Mouse (Mus musculus) liver, adult (tissue): ENCODE results near the gene Lrrc8c.

Experiments
- GATA4 ChIP-seq: IDR thresholded peaks from 2 replicates; pipeline ENCODE4 v1.6.1; 2014; ENCODE audit warnings: mild to moderate bottlenecking, low read length; ENCODE audit not compliant: insufficient replicate concordance

The Lrrc8c gene

DNA sequence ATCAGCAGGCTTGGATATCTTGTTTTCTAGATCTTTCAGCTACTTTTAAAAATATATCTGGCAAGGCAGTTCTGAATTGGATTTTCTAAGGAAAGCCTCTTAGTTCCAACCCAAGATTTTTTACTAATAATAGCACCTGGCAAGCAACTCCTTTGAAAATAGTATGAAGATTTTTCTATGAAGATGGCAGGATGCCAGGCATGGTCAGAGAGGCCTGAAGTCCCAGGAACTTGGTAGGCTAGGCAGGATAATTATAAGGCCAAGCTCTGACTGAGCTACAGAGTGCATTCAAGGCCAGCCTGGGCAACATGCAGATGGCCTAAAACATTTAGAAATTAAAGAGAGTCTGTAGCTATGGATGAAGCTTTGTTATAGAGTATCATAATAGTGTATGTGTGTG, 42.7 kb downstream of the Lrrc8c start:
- no peak for TF ChIP-seq GATA4

DNA sequence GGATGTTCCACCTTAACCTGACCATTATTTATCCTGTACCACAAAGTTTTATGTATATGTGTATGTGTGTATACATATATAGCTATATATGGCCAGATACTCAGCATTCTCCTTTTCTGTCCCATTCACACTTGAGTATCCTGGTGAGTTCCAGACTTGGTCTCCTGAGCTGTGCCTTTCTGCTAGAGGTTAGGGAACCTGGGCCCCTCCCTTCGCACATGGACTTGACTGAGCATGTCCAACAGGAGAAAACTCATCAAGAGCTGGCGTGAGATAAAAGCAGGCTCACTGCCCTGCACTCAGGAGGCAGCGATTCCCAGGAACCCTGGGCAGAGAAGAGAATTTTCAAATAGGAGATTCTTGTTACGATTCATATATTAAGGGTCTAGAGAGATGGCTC, 45.6 kb downstream of the Lrrc8c start:
- no peak for TF ChIP-seq GATA4

DNA sequence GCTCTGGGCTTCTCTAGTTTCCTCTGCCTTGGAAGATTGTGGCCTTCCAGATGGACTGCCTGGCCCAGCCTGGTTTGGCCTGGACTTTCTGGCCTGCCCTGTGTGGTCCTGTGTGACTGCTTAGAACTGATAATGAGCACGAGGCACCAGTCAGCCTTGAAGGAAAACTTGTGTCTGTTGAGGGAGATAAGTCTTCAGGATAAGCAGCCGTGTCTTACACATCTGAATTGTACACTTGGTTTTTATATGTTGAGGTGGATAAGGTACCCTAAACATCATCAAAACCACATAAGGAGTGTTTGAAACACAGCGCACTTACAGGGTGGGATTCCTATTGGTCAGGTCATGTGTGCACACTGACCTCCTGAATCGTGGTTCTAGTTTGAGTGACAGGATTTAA, 46.6 kb downstream of the Lrrc8c start:
- no peak for TF ChIP-seq GATA4

DNA sequence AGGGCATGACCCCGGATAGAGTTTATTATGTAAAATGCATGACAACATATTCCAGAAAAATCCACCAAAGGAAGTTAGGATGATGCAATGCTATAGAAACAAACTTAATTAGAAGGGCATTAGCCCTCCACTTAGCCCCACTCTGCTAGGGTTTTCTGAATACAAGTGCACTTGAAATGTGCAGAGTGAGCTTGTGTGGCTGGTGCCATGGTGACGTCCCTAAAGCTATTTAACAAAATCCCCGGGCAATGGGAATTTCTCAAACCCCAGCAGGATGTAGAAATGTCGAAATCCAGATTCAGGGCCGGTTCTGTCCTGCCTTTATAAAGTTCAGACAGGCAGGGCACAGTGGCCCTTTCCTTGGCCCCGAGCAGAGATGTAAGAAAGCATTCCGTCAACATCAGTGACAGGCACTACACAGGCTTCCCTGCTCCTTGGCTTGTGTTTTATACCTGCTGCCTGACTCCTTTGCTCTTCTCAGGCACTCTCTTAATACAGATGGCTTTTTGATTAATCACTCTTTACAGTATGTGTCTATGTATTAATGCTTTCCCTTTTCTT, 47.7 kb downstream of the Lrrc8c start:
- no peak for TF ChIP-seq GATA4

DNA sequence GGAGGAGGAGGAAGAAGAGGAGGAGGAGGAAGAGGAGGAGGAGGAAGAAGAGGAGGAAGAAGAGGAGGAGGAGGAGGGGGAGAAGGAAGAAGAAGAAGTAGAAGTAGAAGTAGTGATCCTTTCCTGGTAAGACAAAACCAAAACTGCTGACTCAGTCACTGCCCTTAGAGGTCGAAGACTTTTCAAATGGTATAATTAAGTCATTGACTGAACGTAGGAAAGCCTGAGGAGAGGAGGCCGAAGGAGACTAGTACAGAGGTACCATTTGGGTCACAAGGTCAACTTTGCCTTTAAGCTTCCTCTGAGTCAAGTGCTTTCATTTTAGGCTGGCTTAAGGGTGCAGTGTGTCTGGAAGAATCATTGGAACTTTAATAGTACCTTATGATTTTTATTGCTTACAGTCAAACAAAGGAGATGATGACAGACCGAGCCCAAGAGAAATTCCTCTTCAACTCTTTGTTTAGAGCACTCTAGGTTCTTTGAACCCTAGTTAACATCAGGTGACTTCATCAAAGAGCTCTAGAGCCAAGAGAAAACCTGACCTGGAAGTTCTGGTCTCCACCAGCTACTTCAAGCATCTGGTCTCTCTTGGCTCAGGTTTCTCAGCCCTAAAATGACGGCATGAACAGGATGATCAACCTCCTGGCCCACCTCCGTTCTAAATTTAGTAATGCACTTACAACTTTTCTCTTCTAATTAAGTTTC, 49.0 kb downstream of the Lrrc8c start:
- no peak for TF ChIP-seq GATA4

DNA sequence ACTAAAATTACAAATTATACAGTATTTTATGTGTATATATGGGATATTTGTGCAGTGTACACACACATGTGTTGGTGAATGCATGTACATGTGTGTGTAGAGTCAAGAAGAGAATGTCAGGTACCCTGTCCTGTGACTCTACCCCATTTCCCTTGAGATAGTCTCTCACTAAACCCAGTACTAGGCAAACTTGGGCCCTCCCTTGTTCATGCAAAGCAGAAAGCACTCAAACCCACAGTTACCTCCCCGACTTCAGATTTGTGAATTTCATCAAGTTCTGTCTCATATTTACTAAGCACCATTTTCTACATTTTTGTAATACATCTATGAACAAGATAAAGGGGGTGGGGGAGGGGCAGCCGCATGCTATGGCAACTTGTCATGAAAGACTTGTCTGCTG, 50.0 kb downstream of the Lrrc8c start:
- no peak for TF ChIP-seq GATA4

DNA sequence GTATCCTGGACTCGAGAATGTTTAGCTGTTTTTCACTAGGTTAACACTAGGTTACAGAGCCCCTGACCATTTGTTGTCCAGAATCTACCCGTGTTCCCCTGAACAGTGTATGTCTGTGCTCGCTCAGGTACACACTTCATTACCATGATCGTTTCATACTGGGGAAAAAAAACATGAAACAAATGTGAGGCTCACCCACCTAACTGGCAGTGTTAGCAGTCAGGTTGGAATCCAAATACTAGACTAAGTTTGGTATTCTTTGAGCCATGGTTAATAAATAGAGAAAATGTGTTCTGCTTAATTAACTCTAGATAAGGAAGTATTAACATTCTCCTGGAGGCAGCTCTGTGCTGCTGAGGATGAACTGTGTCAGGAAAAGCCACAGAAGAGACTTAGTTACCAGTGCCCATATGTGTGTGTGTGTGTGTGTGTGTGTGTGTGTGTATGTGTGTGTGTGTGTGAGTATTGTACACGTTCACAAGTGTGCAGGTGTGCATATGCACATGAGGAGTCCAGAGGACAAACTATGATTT, 53.0 kb downstream of the Lrrc8c start:
- no peak for TF ChIP-seq GATA4

DNA sequence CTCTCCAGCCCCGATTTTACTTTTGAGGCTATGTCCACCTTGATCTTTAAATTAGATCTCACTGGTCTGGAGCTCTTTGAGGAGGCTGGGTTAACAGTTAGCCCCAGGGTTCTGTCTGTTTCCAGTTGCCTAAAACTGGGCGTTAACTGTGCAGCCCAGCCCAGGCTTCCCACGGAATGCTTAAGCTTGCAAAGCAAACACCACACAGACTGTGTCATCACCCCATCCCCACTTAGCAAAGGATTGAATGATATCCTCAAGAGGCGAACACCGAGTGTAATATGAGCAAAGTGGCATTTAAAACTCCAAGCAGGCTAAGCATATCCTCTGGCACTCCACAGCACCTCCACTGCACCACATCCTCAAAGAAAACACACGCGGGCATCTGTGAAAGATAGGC, 53.7 kb downstream of the Lrrc8c start:
- no peak for TF ChIP-seq GATA4

DNA sequence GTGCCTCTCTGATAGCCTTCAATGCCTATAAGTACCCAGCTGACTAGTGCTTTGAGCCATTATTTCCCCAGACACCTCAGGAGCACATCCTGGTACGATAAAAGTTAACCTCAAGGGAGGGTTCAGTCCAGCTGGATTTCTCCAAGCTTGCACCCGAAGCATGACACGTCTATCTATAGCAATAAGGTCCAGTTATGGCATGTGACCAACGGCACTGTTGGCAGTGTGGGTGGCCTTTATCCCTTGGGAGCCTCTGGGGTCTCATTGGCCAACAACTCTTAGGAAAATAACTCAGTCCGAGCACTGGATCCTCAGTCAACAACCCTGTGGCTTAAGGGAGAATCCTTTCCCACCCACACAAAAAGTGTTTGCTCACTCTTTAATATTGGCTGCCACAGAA, 55.6 kb downstream of the Lrrc8c start:
- no peak for TF ChIP-seq GATA4

DNA sequence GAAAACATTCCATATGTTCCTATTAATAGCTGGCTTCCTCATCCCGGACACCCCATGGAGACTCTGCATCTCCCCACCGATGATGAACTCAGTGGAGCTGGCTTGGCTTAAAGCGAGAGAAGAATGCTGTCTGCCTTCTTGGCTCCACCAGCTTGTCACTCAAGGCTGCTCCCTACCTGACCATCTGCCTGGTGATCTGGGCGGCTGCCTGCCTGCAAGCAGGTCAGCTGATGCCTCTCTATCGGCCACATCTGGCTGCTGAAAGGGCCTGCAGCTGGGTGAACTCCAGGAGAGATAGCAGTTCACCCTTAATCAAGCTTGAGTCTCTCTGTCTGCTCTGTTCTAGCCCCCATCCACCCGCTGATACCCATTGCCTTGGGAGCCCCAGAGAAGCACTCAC, 56.7 kb downstream of the Lrrc8c start:
- TF ChIP-seq GATA4, result no peak

DNA sequence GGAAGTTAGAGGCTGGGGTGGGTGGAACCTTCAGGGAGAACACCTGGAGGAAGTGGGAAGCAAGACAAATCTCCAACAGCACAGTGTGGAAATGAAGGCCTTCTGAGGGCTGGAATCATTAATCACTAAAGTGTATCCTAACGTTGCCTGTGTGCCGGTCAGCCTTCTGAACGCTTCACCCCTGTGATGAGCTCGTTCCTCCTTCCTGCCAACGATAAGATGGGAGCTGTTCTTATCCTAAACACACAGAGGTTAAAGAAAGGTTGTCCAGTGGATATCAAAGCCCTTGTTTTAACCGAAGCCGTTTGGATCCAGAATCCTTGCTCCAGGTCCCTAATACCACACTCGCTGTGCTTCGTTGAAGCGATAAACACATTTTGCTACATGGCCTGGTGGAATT, 61.7 kb downstream of the Lrrc8c start:
- TF ChIP-seq GATA4, result peak; percentile 91

DNA sequence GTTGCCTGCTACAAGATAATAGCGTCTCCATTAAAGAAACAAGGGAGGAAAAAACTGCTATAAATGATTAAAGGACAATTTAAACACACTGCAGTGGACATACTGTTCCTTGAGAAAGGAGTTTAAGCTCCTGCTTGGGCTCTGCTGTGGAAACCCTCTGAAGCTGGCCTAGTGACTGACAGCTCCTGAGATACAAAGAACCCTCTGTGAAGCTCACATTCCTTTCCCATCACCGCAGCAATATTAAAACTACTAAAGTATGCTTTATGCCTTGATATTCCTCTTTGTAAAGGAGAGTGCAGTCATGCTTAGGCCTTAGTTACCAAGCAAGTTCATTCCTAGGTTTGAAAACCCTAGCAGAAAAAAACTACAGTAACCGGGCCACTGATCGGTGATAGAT, 66.7 kb downstream of the Lrrc8c start:
- no peak for TF ChIP-seq GATA4

DNA sequence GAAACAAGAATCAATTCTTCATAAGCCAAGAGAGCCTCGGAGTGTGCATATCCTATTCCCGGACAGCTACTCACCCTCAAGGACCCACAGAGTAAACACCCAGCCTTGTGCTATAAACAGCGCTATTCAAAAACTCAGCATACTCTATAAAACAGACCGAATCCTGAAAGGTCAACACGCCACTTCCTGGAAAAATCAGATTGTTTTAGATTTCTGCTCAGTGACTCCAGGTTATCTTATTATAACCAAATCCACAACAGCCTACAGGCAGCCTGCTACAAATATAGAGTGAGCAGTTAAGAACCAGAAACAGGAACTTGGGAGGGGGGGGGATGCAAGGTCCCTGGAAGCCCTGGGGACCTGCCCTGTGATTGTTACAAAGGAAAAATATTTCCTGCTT, 67.5 kb downstream of the Lrrc8c start:
- peak; percentile 66; the same call in 1 of the 2 replicates for TF ChIP-seq GATA4

DNA sequence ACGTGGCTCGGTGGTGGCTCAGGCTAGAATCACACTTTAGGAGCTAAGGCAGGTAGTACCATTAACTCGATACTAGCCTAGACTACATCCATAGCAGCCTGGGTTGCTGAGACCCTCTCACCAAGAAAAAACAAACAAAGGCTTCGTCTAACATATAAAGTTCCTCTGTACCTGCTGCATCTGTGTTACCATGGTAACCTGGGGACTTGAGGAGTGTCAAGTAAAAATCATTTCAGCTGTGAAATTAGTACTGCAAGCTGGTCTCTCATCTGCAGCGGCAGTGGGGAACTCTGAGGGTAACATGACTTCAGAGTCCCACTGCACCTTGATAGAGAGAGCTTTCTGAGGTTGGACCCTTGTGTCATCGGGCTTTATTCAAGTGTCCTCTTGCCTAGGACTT, 68.3 kb downstream of the Lrrc8c start:
- TF ChIP-seq GATA4, result no peak

DNA sequence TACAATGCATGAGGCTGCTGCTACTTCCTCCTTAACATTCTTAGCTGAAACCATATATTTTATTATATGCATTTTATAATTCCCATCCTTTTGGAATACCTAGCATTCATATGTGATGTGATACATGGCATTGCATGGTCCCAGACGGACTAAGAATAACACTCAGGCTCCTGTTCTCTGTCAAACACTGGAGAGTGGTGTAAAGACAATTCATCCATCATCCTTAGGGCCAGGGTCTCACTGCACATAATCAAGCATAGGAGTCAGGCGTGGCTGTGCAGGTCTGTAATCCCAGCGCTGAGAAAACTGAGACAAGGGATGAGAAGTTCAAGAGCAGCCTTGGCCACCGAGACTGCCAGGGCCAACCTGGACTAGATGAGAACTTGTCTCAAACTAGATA, 69.5 kb downstream of the Lrrc8c start:
- no peak for TF ChIP-seq GATA4

DNA sequence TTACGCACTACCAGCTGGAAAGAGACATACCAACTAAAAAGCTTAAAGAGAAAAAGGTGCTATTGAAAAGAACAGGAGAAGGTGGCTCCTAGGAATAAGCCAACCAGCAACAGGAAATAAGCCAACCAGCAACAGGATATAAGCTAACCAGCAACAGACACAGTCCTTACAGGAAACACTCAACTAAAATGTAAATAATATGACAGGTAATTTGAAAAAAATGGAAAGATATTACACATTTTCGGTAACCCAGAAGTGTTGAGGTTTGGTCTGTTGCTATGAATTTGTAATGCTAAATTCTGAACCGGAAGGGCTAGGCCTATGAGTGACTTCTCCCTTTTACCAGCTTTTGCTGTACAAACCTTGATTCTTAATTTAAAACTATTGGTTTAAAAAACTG, 69.9 kb downstream of the Lrrc8c start:
- TF ChIP-seq GATA4, result no peak

DNA sequence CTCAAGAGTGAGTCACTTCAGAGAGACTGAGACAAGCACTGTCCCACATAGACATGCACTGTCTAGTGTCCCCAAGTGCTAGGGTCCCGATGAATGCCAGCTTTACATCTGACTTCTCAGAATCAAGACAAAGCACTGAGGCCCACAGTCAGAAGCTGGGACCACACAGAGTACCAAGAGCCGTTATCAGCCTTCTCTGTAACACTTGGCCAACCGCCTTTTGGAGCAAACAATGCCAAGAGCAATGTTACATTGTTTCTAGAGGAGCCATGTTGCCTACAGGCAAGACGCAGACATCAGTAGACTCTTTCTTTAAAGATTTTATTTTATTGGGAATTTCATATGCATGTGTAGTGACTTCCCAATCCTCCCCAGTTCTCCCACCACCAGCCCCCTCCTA, 73.2 kb downstream of the Lrrc8c start:
- TF ChIP-seq GATA4, result no peak
